Mouse (Mus musculus): ENCODE data around the gene Pimreg.

DNA sequence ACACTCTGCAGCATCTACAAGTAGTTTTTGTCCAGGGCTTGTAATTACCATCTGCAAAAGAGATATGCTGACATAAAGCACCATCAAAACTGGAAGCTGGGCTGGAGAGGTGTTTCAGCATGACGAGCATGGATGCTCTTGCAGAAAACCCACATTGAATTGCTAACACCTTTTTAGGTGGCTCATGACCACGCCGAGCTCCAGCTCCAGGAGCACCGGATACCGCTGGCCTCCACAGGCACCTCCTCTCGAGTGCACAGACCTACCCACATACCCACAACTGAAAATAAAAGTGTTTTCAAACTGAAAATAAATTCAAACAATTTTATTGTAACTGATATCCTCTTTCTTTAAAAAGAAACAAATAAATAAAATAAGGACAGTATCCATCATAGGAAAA, 41.6 kb upstream of the Pimreg start:
- TF ChIP-seq CTCF (IDR thresholded peaks at IDR 0.05) (no peak), EP300 (IDR thresholded peaks at IDR 0.05) (no peak)
